Mouse (Mus musculus): ENCODE measurements around the gene Gm12258.

Gm12258 gene

DNA sequence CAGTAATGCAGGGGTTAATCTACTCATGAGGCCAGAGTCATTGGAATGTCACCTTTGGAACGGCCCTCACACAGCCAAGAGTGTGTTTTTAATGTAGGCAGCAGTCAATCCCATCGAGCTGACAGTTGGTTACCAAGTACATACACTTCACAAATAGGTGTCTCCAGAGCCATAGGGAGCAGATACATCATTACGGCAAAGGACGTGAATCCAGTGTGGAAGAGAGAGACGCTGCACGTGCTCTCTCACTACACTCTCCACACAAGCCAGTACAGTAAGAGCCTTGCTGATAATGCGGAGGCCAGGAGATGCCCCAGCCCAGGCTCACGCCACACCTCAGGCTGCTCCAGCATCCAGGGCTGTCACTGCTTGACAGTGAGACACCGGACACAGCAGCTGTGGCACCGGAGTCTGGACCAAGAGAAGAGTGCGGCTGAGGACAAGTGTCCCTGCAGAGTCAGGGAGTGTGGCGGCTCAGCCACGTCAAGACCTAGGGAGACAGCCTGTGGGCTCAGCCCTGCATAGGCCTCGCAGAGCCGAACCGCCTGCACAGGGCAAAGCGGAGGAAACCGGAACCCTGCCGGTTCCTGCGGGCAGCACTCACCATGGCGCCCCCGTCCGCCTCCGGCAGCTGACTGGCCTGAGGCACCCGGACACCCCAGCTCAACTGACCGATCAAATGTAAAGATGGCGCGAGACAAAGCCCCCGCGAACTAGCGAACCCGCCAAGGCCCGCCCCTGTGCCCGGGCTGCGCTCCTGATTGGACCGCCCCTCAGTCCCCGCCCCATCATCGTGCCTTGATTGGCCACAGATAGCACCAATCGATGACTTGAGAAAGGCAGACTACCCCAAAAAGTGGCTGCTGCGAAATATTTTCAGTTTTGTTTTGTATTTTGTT, 56.8 kb downstream of the Gm12258 start, which contains the start of gene Zfp39:
TSS of gene Zfp39 (minus strand) at position 715 of the 899 bp plus-strand sequence.
- peak; percentile 96 for DNase-seq

DNA sequence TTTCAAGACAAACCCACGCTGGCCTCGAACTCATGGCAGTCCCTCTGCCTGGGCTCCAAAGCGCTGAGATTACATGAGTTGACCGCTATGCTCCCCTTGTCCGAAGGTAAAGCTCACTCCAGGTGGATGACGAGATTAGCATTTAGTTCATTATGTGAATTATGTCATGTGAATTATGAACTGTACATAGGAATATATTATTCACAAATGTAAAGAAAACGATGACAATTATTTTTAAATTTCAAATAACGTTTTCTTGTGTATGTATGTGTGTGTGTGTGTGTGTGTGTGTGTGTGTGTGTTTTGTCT, 57.4 kb downstream of the Gm12258 start:
- no peak for DNase-seq

GRCm38 (mm10) chr11:58904838-58905237, 57.9 kb downstream of the Gm12258 start:
- DNase-seq = no peak
